Mouse (Mus musculus) urinary bladder, postnatal 4 days (tissue): ENCODE data around the gene Bex1.

Experiments used
- DNase-seq, 2 experiments: peaks; one replicate each; pipeline ENCODE4 v3.0.0; 2021 to 2022; ENCODE audit warnings: low spot score in 2 of 2

The Bex1 gene

DNA sequence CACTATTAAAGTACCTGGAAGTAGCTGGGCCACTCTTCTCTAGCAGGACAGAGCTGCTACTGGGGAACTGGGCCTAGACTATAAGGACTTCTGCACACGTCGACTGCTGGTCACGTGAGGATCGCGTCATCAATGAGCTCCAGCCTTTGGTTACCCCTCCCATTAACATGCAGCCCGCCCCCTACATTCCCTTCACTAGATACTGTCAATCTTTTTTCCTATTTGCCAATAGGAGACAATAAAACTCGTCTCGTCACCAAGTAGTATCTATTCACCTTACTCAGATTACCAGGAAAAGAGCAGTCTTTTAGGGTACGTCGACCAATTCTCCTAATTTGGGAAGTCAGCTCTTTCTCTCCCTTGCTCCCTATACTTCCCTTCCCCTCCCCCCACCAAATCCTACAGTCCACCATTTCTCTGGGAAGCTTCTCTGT lies 43.2 kb downstream of the Bex1 start, which contains the start of gene Tceal8:
Tceal8 (minus strand) TSS at position 225 of the 434 bp plus-strand sequence.
- DNase-seq = peak; percentile 67 to 71

DNA sequence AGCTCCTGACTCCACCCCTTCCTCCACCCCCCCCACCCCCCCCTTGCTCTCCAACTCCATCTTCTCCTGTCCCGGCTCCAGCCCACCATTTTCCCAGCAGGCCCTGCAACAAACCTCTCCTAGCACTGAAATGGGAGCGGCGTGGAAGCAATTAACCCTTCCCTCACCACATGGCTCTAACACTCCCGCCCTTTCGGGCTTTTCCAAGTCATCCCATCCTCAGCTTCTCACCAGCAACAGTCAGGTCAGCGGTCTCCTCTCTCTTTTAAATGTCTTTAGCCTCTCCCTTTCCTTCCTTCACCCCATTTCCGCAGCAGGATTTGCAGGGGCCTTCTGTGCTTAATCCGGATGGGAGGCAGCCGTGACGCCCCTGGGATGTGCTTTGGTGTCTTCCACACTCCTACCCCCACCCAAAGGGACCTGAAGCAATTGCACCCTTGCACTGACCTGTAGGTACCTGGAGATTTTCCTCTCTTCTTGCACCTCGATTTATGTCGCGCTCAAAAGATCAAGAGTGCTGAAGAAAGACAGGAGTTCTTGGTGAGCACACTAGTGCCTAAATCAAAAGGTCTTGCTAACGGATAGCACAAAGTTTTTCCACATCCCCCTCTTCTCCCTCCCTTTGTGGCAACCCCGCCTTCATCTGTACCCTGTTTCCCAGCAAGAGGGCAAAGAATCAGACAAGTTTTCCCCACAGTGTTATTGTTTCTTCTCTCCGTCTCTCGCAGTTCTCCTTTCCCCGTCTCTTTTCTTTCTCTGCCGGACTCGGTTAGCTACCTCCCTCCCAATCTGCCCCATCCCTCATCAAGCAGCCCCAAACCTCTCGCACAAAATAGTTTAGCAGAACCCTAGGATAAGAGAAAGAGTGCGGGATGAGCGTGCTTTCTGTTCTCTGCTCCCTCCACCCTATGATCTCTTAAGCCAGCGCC lies 43.9 kb downstream of the Bex1 start:
- peak; percentile 54 to 75 for DNase-seq

- DNase-seq = no peak
Observed at GRCm38 (mm10) chrX:136170625-136171024, 44.7 kb downstream of the Bex1 start.
